Mouse (Mus musculus): ENCODE measurements around the gene Mgl2.

DNA sequence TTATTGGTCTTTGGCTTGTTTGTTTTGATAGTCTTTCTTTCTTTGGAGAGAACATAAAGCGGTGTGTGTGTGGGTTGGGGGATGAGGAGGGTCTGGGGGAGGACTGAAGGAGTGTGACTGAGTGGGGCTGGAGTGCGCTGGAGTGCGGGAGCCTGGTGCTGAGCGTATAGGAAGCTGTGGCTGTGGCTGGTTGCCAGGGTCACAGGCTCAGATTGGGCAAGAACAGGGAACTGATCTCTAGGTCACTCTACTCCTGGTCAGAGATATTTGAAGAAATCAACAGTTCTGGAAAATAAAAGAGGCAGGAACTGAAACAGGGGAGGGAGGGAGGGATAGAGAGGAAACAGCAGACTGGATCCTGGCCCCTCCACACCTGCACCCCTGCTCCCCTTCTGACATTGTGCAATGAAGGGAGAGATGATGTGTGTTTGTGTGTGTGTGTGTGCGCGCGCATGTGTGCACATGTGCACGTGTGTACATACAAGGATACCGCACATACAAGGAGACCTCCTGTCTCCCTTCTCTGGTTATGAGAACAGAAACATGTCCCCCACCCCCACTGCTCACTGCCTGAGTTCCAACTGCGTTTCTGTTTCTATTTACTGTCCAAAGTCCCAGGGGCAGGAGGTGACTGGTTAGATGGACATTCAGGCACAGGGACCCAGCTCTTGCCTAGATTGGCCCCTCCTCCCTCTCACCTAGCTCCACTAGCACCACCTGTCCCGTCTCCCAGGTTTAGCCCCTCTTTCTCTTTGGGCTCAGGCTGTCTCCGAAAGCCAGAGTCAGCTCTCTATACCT, 37.9 kb upstream of the Mgl2 start, which contains the start of gene Asgr2:
- TF ChIP-seq CTCF (IDR thresholded peaks at IDR 0.05; ENCODE audit: extremely low read depth, insufficient read length, insufficient replicate concordance, low read depth, low read length) (no peak), POLR2A (IDR thresholded peaks at IDR 0.05; ENCODE audit: low read depth, low read length) (no peak)

Measured in small intestine, adult 2 months (tissue).